Mouse (Mus musculus) testis, adult 2 months (tissue): ENCODE measurements around the gene Ngdn.

Experiments used
- CTCF ChIP-seq: fragments of 200-500 bp; IDR thresholded peaks from 2 replicates; pipeline ENCODE4 v1.5.1; 2012; ENCODE audit warnings: low read depth, mild to moderate bottlenecking, inconsistent platforms, low read length, moderate library complexity; ENCODE audit not compliant: control insufficient read depth, insufficient read depth, insufficient replicate concordance
- POLR2A ChIP-seq: fragments of 200-500 bp; IDR thresholded peaks from 2 replicates; pipeline ENCODE4 v1.6.1; 2012; ENCODE audit warnings: low read depth, mild to moderate bottlenecking, inconsistent platforms, low read length, moderate library complexity; ENCODE audit not compliant: control insufficient read depth

DNA sequence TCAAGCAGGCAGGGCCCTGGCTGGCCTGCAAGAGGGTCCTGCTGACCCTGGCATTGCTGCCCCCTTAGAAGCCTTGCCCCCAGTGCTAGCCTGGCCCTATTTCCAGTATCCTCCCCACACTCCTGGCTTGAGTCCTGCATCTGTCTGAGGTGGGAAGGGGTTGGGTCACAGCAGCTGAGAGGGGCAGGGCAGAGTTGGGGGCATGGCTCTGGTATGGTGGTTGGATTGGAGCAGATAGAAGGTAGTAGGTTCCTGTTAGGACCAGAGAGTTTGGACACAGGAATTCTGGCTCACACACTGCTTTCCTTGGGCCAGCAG is 20.4 kb upstream of the Ngdn start:
- no peak for TF ChIP-seq CTCF
- no peak for TF ChIP-seq POLR2A
